Mouse (Mus musculus) heart, embryonic 13.5 days (tissue): ENCODE data around the gene Maz. TPM values are rescaled to one million over a fixed set of nuclear protein-coding genes. Genes with fewer than 3 reads are reported as not detected.
A peak's percentile ranks its signal among the peaks of the same experiment; 100 is the strongest.

Experiments used
- ATAC-seq: fragments of 200-750 bp; cut with Nextera tagmentation; 2 replicates; pipeline ENCODE4 v1.8.0; 2017; ENCODE audit warnings: moderate TSS enrichment; ENCODE audit not compliant: insufficient number of reproducible peaks, low FRiP score, low TSS enrichment; ENCODE audit errors: extremely low read depth
- H3K27ac ChIP-seq: fragments of 300-500 bp; sonication (generic); replicated peaks from 2 replicates; pipeline ENCODE4 v1.5.1; 2015; ENCODE audit warnings: moderate library complexity, mild to moderate bottlenecking, inconsistent platforms
- H3K27me3 ChIP-seq: fragments of 300-500 bp; sonication (generic); replicated peaks from 2 replicates; pipeline ENCODE4 v1.6.1; 2015; ENCODE audit warnings: mild to moderate bottlenecking, inconsistent platforms
- H3K36me3 ChIP-seq: fragments of 300-500 bp; sonication (generic); 2 replicates; pipeline ENCODE4 v1.6.1; 2015; ENCODE audit warnings: mild to moderate bottlenecking, inconsistent platforms
- H3K4me1 ChIP-seq: fragments of 300-500 bp; sonication (generic); 2 replicates; pipeline ENCODE4 v1.6.1; 2015; ENCODE audit warnings: inconsistent platforms
- H3K4me2 ChIP-seq: fragments of 300-500 bp; sonication (generic); 2 replicates; pipeline ENCODE4 v1.6.1; 2015; ENCODE audit warnings: inconsistent platforms, mild to moderate bottlenecking, moderate library complexity
- H3K4me3 ChIP-seq: fragments of 300-500 bp; sonication (generic); 2 replicates; pipeline ENCODE4 v1.5.1; 2015; ENCODE audit warnings: moderate library complexity, mild to moderate bottlenecking, inconsistent platforms
- H3K9ac ChIP-seq: fragments of 300-500 bp; sonication (generic); 2 replicates; pipeline ENCODE4 v1.6.1; 2015; ENCODE audit warnings: inconsistent platforms, mild to moderate bottlenecking, moderate library complexity
- H3K9me3 ChIP-seq: fragments of 300-500 bp; sonication (generic); 2 replicates; pipeline ENCODE4 v1.6.1; 2016; ENCODE audit warnings: inconsistent platforms
- WGBS: fragments of 180-500 bp; shearing (Covaris S2); methylation state at CpG from one replicate; pipeline ENCODE4 v1.1.7; 2015; ENCODE audit warnings: mixed read lengths; 5-methylcytosine and 5-hydroxymethylcytosine counted together
- polyA plus RNA-seq: library from polyadenylated mRNA; unstranded; fragments of >200 nt; fragmentation: Nextera tagmentation; extraction: Ambion mirVana; gene quantifications from 2 replicates; pipeline ENCODE4 v1.2.1, GENCODE M21; 2015

Gene Maz
- polyA plus RNA-seq, 1 experiment from 2014 or later, result 31.0 TPM

DNA sequence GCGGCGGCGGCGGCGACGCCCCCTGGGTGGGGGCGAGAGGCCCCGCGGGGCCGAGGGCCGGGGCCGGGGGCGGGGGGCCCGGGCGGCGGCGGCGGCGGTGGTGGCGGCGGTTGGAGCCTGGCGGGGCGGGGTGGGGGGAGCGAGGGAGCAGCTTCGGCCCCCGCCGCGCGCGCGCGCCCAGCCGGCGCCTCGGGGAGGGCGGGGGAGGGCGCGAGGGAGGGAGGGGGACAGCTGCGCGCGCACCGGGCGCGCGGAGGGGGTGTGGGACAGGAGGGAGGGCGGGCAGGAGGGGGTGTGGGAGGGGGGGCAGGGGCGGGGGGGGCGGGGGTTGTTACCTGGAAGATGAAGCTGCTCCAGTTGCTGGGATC is 237 bp downstream of the Maz start:
- Histone ChIP-seq H3K4me2 (peak overlapping the region; percentile 91), H3K4me3 (peak overlapping the region; percentile 94), H3K9ac (peak overlapping the region; percentile 100), H3K36me3 (peaks cover 72% of the 10 kb centered on the region), H3K9me3 (no peaks in the 10 kb centered on the region), H3K27me3 (no peaks in the 10 kb centered on the region), H3K27ac (peak overlapping the region; percentile 99), H3K4me1 (peaks cover 47% of the 10 kb centered on the region)
- ATAC-seq, result peak; percentile 12; the same call in 1 of the 2 replicates
- 4% methylated on average over 11 of the region's 48 CpGs for WGBS

- Histone ChIP-seq H3K27ac (peak overlapping the region; percentile 99), H3K9ac (peak overlapping the region; percentile 100), H3K4me1 (peaks cover 51% of the 10 kb centered on the region), H3K4me2 (peak overlapping the region; percentile 91), H3K36me3 (peaks cover 68% of the 10 kb centered on the region), H3K27me3 (no peaks in the 10 kb centered on the region), H3K4me3 (peak overlapping the region; percentile 94), H3K9me3 (no peaks in the 10 kb centered on the region)
- ATAC-seq, result peak; percentile 4; the same call in 1 of the 2 replicates
- 0% methylated on average over 20 of the region's 48 CpGs for WGBS
Measured at GRCm38 (mm10) chr7:127026161-127026600, 656 bp downstream of the Maz start.

DNA sequence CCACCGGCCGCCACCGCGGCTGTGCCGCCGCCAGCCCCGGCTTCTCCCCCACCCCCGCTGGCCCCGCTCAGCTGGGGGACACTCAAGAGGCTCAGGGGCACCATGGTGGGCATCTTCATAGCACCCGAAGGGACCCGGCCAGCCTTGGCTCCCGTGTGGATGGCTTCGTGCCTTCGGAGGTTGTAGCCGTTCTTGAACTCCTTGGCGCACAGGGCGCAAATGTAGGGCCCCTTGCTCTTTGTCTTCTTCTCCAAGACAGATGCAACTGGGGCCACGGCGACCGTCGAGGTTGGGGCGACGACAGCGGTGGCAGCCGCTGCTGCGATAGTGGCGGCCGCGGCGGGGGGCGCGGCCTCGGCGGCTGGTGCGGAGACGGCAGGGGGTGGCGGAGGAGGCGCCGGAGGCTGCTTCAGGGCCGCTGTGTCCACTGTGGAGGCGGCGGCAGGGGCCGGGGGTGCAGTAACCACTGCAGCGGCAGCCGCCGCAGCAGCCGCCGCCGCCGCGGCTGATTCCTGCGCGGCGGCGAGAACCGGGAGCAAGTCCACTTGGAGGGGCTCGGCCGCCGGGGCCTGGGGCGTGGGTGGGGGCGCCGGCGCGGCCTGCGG is 1.2 kb downstream of the Maz start:
- Histone ChIP-seq H3K9ac (peak overlapping the region; percentile 100), H3K36me3 (peaks cover 63% of the 10 kb centered on the region), H3K9me3 (no peaks in the 10 kb centered on the region), H3K27ac (peak overlapping the region; percentile 99), H3K4me1 (peaks cover 55% of the 10 kb centered on the region), H3K27me3 (no peaks in the 10 kb centered on the region), H3K4me2 (peak overlapping the region; percentile 91), H3K4me3 (peak overlapping the region; percentile 94)
- ATAC-seq, result no peak
- under 1% methylated on average over 61 of the region's 65 CpGs for WGBS

DNA sequence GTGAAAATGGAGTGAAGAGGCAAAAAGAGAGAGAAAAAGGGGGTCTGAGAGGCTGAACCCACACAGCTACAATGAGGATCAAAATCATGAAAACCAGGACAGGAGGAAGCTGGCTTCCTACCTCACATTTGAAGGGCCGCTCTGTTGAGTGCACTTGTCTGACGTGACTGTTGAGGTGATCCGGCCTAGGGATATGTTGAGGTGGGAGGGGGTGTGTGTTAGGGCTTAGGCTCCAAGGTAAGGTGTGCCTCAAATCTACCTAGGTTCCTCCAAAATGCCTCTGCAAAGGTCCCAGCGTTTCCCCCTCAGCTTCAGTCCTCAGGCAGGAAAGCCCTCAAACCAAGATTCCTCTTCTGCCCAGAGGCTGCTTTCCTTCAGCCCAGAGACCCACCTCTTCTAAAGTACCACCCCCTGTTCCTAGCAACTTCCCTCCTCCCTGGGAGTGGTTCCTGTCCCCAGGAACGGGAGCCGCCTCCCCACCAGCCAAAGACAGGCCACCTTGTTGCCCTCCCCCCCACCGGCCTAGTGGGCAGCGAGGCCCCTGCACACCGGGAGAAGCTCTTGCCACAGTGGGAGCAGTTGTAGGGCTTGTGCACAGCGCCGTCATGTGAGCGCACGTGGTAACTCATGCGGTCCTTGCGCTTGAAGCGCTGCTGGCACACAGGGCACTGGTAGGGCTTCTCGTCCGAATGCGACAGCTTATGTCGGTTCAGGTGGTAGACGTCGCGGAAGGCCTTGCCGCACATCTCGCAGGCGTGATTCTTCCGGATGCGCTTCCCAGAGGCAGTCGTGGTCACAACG is 1.9 kb downstream of the Maz start:
- WGBS, result 1% methylated on average over 30 of the region's 30 CpGs
- ATAC-seq, result peak; percentile 5; the same call in 1 of the 2 replicates
- H3K4me1 ChIP-seq, result peaks cover 62% of the 10 kb centered on the region
- H3K9ac ChIP-seq, result peak overlapping the region; percentile 100
- H3K9me3 ChIP-seq, result no peaks in the 10 kb centered on the region
- peak overlapping the region; percentile 91 for H3K4me2 ChIP-seq
- peak overlapping the region; percentile 99 for H3K27ac ChIP-seq
- H3K4me3 ChIP-seq, result peak overlapping the region; percentile 94
- no peaks in the 10 kb centered on the region for H3K27me3 ChIP-seq
- H3K36me3 ChIP-seq, result peaks cover 56% of the 10 kb centered on the region

- Histone ChIP-seq H3K27me3 (no peaks in the 10 kb centered on the region), H3K27ac (peak overlapping the region; percentile 99), H3K4me1 (peaks cover 68% of the 10 kb centered on the region), H3K4me2 (peak overlapping the region; percentile 91), H3K36me3 (peaks cover 49% of the 10 kb centered on the region), H3K9ac (peak overlapping the region; percentile 100), H3K9me3 (no peaks in the 10 kb centered on the region), H3K4me3 (peak overlapping the region; percentile 94)
- 20% methylated on average over 19 of the region's 19 CpGs for WGBS
- ATAC-seq, result no peak
Measured at GRCm38 (mm10) chr7:127023896-127024690, 2.7 kb downstream of the Maz start.

DNA sequence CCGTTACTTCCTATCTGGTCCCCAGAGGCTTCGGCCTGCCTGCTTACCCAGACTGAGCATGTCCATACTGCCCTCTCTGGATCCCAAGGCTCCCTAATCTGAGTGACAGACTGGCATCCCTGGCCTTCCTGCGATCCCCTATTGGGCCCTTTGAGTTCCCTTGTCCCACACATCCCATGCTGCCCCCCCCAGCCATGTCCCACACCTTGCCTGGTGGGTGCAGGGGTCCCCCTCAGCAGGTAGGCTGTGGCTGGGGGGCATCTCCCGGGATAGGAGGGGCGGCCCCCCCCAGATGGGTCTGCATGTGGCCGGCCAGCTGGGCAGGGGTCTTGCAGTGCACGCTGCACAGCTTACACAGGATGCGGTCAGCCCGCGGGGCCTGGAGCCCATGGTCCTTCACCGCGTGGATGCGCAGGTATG is 3.6 kb downstream of the Maz start:
- H3K36me3 ChIP-seq, result peaks cover 41% of the 10 kb centered on the region
- ATAC-seq, result no peak
- H3K27me3 ChIP-seq, result no peaks in the 10 kb centered on the region
- peak overlapping the region; percentile 91 for H3K4me2 ChIP-seq
- peak overlapping the region; percentile 94 for H3K4me3 ChIP-seq
- 0 out of 2 replicates have a peak overlapping the region, but pooled peaks have one; percentile 5 for H3K27ac ChIP-seq
- WGBS, result 81% methylated on average over 13 of the region's 13 CpGs
- peak overlapping the region; percentile 100 for H3K9ac ChIP-seq
- H3K4me1 ChIP-seq, result peaks cover 71% of the 10 kb centered on the region
- H3K9me3 ChIP-seq, result no peaks in the 10 kb centered on the region

- peak overlapping the region; percentile 100 for H3K9ac ChIP-seq
- no peaks in the 10 kb centered on the region for H3K27me3 ChIP-seq
- no peak for ATAC-seq
- H3K4me2 ChIP-seq, result peak overlapping the region; percentile 91
- no peak overlapping the region for H3K4me3 ChIP-seq
- H3K4me1 ChIP-seq, result peaks cover 71% of the 10 kb centered on the region
- WGBS, result 79% methylated on average over 7 of the region's 7 CpGs
- peaks cover 35% of the 10 kb centered on the region for H3K36me3 ChIP-seq
- no peaks in the 10 kb centered on the region for H3K9me3 ChIP-seq
- H3K27ac ChIP-seq, result peak overlapping the region; percentile 65; the same call in 1 of the 2 replicates
Measured at GRCm38 (mm10) chr7:127022528-127023271, 4.1 kb downstream of the Maz start.

DNA sequence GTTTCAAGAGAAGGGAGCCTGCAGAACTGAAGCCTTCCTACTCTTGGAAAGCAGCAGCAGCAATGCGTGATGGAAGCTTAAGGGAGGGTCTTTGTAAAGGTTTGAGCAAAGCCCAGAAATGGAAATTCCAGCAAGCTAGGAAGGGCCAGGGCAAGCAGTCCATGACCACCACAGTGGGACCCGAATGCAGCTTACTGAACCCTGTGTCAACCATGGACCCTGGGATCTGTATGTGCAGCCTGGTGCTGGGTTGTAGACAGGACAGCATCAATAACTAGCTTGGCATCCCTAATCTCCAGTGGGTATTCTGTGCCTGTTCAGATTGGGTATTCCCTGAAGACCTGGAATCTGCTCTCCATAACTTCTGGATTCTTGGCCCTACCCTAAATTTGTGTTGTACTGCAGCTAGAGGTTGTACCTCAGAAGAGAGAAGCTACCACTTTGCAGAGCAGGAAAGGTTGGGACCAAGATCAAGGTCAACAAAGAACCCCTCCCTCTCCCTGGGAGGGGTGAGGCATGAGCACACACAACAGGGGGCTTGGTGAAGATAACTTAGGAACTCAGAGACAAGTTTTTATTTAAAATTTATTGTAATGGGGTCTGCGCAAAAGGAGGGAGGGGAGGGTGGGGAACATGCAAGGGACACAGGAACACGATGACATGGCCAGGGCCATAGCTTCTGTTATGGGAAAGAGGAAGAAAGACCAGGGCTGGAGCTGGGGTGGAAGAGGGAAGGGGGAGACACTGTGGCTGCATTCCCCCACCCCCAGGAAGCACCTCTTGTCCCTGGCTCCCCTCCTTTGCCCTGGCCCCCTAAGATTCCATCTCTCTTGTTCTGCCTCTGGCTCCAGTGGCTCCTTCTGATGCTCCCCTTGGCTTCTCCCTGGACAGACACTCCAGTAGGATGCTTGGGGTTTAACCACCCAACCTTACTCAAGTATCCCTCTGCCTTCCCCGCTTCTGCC is 5.0 kb downstream of the Maz start:
- Histone ChIP-seq H3K36me3 (peaks cover 34% of the 10 kb centered on the region), H3K27me3 (no peaks in the 10 kb centered on the region), H3K27ac (peak overlapping the region; percentile 65), H3K9me3 (no peaks in the 10 kb centered on the region), H3K4me2 (peak overlapping the region; percentile 91), H3K9ac (peak overlapping the region; percentile 100), H3K4me1 (peaks cover 73% of the 10 kb centered on the region), H3K4me3 (peak overlapping the region; percentile 59)
- WGBS, result 39% methylated on average over 5 of the region's 5 CpGs
- no peak for ATAC-seq

- peak within 1 kb of the TSS; percentile 87 for H3K4me2 ChIP-seq
- H3K9me3 ChIP-seq, result no peaks in the 10 kb centered on the region
- H3K27me3 ChIP-seq, result no peaks in the 10 kb centered on the region
- 2% methylated on average over 37 of the region's 37 CpGs for WGBS
- H3K9ac ChIP-seq, result peak within 1 kb of the TSS; percentile 82
- no peak for ATAC-seq
- peaks cover 75% of the 10 kb centered on the region for H3K4me1 ChIP-seq
- peak within 1 kb of the TSS; percentile 65; the same call in 1 of the 2 replicates for H3K27ac ChIP-seq
- H3K36me3 ChIP-seq, result peaks cover 34% of the 10 kb centered on the region
- H3K4me3 ChIP-seq, result peak within 1 kb of the TSS; percentile 59
Measured at GRCm38 (mm10) chr7:127020901-127021562, 5.8 kb downstream of the Maz start, which contains the start of the genes Gm42742 and Prrt2. Gene Gm42742, minus strand, starts transcription at chr7:127021097. Gene Prrt2, minus strand, starts transcription at chr7:127021211.
